Mouse (Mus musculus) testis, postnatal 14 days (tissue): ENCODE data around the gene Ermap.

Experiments
- DNase-seq: peaks from one replicate; pipeline ENCODE4 v3.0.0; 2021; ENCODE audit warnings: low spot score

Gene Ermap

DNA sequence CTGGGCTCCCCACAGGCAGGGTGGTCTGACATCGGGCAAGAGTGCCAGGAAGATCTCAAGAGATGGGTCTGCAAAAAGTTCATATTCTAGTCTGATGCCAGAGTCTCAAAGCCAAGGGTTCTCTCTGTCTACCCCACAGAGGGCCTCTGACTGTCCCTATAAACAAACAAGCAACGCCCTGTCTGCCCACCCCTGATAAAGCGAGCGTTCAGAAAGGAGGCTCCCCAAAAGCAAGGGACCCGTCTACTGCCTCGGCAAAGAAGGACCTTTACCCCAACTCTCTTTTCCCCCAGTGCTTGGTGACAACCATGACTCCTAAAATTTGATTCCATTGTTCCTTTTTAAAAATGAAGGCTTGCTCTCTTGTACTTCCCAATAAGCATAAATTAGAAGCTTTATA, at the start of gene Ermap:
Gene Ermap, minus strand, starts transcription at position 148 of the 400 bp plus-strand sequence.
- no peak for DNase-seq

GRCm38 (mm10) chr4:119239181-119239682, 49.4 kb upstream of the Ermap start:
- DNase-seq, result peak; percentile 35

GRCm38 (mm10) chr4:119238661-119239060, 48.9 kb upstream of the Ermap start:
- DNase-seq, result no peak

- no peak for DNase-seq
Measured at GRCm38 (mm10) chr4:119234348-119234747, 44.5 kb upstream of the Ermap start.

DNA sequence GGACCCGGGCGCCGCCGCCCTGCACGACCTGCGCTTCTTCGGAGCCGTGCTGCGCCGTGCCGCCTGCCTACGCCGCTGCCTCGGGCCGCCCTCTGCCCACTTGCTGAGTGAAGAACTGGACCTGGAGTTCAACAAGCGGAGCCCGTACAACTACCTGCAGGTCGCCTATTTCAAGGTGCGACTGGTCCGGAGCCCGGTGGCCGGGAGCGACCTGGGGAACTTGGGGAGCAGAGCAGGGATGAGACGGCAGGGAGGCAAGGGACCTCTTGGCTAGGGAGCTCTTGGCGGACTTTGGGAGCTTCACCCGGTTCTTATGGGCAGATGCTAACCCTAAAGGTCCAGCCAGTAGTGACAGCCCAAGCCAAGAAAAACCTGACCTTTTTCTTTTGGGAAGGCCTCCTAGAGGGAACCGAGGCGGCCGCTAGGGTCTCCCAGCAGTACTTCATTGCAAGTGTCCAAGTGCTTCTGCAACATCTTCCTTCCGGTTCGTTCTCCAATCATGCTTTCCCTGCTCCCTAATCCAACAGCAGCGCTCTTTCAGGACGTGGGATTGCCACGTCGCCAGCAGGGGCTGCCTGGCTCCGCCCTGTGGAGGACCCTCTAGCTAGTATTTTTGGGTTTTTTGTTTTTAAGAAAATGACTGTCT, 43.6 kb upstream of the Ermap start:
- DNase-seq, result peak; percentile 48

- peak; percentile 100 for DNase-seq
Measured at GRCm38 (mm10) chr4:119232410-119233255, 42.8 kb upstream of the Ermap start, which contains the start of the genes AU022252 and P3h1. Gene AU022252 (minus strand): TSS chr4:119232712. Gene P3h1 (plus strand): TSS chr4:119232915.

DNA sequence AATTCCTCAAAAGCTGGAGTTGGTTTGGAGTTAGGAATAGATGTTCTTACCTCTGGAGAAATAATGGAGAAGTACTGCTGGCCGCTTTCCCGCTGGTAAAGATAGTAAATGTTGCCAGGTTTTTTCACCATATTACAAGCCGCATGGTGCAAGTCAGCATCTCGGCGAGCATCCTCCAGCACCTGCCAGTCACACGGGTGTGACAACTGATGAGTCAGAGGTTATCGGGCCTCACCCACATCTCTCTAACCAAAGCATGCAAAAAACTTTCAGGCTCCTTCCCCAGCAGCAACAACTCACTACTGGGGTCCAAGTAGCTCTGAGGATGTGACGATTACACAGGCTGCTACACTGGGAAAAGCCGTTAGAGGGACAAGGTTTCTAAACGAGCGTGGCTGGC, 36.9 kb upstream of the Ermap start:
- DNase-seq, result no peak

DNA sequence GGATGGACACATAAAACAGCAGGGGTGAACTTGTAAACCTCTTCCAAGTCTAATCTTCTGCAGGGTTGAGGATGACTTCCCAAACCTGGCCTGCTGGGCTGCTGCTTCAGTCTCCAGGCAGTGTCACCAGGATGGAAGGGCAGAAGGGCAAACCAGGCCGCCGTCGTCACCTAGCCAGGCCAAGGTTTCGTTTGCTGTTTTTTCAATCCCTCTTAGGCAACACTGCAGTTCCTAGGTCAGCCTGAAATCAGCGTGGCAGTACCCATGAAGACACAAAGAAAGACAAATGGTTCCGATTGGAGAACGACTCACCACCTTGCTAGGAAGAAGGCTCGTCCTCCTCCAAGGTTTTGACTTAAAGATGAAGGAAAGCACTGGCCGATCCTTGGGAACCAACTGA, 35.9 kb upstream of the Ermap start:
- DNase-seq, result no peak

GRCm38 (mm10) chr4:119224534-119224933, 34.7 kb upstream of the Ermap start:
- DNase-seq, result no peak

DNA sequence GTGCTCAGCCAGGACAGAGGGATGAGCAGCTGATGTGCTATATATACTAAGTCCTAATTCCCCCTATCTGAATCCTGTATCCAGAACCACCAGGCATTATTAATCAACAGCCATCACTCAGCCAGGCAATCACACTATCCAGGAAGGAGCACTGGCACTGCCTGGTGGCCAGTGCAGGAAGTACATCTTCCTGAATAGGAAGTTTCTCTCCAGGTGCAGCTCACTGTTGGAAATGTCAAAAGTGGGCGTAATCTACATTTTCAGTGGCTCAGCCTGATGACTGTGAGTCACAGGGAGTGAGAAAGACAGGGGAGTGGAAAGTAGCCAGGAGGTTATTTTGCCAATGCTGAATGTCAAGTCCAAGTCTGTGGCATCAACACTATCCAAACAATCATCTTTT, 33.9 kb upstream of the Ermap start:
- DNase-seq, result no peak

DNA sequence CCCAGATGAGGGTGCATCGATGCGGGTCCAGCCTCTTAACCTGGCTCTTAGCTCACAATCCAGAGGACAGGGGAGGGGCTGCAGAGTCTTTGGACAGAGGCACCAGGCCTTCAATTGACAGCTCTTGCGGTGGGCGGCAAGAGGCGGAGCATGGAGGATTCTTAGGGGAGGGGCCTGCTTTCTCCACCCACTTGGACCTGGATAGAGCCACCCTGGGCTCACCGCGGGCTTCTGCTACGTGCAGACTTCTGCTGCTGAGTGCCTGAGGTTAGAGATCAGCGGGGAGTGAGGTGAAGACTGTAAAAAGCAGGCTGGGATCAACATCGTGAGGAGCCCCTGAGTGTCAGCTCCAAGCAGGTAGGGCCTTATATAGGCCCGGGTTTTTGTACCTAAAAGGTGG, 28.4 kb upstream of the Ermap start, which contains the start of gene Tmem269:
Gene Tmem269, minus strand, starts transcription at position 49 of the 400 bp plus-strand sequence.
- DNase-seq, result no peak

DNA sequence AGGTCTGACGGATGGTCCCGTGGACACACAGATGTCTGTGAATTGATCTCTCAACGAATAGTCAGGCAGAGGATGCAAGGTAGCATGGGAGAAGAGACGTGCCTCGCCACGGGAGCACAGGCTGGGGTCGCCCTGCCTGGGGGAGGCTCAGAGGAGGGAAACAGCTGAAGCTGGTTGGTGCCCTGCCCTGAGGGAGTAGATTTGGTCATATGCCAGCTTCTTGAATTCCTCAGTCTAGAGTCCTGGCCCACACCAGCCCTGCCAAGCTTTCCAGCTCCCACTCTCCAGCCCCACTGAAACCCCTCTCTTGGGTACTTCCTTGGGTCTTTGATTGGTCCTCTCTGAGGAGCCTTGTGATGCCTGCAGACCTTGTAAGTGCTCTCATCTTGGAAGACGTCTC, 26.9 kb upstream of the Ermap start:
- DNase-seq, result no peak

- DNase-seq, result no peak
Measured at GRCm38 (mm10) chr4:119204672-119205071, 14.9 kb upstream of the Ermap start.

- no peak for DNase-seq
Measured at GRCm38 (mm10) chr4:119198105-119198504, 8.3 kb upstream of the Ermap start.

DNA sequence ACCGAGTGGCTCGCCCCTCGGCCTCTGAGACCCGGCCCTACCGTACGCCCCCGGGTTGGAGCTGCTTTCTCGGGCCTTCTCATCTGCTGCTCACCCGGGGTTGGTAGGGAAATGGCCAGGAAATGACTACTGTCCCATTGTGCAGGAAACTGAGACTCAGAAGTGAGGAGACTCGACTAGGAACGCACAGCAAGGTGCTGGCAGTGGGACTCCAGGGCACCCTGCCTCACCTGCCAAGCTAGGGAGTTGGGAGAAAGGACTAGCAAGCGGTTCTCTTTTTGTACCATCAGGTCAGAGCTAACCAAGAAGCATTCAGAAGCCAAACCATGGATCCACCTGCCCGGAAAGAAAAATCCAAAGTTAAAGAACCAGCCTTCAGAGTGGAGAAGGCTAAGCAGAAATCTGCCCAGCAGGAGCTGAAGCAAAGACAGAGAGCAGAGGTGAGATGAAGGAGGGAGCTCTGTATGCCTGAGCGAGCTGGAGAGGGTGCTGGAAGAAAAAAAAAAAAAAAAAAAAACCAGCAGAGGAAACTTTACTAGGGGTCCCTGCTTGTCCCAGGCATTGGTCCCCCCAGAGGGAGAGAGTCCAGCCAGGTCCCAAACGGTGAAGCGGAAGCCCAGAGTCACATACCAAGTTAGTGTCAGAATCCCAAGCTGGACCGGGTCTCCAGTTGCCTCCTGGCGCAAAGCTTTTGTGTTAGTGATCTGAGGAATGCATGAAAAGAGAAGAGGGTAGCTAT, 5.9 kb upstream of the Ermap start:
- no peak for DNase-seq

DNA sequence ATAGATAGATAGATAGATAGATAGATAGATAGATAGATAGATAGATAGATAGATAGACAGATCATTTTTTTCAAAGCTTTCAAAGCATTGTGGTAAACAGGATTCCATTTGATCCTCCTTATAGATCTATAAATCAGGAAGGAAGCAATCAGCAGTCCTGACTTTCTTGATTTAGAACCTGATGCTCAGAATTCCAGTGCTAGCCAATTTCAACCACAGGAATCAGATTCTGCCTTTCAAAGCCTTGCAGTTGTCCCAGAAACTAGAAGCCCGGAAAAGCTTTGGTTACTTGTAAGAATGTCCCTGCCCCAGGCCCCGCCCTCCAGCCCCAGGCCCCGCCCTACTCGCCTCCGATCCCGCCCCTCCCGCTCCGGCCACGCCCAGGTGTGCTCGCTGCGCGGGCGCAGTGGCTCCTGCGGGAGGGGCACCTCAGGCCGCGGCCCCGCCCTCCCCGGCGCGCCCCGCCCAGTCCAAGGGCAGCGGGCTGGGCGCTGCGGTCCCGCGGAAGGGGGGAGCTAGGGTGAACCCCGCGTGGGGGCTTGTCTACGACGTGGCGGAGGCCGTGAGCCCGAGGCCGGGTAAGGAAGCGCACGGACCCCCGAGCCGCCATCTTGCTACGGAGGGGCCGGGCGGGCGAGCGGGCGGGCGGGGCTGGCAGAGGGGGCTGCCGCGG, 5.2 kb upstream of the Ermap start, which contains the start of gene Svbp:
Gene Svbp, plus strand, starts transcription at position 398 of the 673 bp plus-strand sequence.
- peak; percentile 90 for DNase-seq

DNA sequence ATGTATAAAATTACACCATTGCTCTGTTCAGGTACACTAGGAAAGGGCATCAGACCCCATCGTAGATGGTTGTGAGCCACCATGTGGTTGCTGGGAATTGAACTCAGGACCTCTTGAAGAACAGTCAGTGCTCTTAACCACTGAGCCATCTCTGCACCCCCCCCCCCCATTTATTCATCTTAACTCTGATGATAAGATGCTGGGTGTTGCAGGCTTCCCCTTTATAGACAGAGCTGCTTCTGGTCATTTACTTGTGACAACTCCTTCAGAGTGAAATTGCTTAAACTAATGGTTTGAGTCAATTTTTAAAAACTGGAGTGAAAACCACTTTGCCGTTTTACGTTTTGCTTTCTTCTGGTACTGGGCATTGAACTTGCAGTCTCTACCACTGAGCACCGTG, 2.9 kb upstream of the Ermap start:
- no peak for DNase-seq

DNA sequence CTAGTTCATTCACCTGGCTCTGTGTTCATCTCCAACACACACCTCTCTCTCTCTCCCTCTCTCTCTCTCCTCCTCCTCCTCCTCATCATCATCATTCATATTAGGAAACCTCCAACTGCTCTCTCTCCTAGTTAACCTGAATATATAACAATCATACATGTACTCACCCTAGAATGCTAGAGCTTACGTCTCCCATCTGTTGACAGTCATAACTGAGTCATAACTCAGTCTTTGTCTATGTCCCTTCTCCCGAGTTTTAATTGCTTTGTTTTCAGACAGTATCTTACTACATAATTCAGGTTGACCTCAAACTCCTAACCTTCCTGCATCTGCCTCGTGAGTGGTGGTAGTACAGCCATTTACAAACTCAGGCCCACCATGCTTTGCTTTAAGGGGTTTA, 1.5 kb upstream of the Ermap start:
- no peak for DNase-seq

DNA sequence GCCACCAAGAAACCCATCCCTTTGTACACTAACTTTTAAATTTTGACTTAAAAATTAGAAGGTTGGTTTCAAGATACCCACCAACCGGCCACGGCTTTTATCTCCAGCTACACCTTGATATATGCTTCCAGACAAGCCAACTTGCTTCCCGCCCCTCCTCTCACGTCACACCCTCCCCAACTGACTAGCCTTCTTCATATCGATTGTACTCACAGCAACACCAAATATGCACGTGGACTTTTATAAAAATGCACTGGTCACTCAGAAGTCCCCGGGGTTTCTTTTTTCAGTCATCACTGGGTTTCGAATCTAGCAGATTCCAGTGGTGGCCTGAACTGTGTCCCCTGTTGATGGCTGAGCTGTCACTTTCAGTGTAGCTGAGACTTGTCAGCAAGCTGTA, 807 bp upstream of the Ermap start:
- no peak for DNase-seq

DNA sequence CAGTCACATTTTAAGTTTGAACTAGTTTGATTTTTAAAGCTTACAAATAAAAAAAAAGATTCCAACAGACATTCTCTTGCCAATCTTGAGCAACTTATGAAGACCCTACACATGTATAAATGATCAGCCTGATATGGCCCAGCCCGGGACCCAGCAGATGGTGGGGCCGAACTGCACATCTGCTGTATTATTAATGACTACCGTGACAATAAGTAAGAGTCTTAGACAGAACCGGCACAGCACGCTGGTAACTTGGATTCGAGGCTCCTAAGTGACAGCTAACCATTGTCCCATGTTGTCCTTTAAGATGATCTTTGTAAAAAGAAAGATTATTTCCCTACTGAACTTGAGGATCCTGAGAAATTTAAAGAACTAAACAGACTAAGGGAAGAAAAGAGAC, 419 bp downstream of the Ermap start:
- DNase-seq, result no peak

DNA sequence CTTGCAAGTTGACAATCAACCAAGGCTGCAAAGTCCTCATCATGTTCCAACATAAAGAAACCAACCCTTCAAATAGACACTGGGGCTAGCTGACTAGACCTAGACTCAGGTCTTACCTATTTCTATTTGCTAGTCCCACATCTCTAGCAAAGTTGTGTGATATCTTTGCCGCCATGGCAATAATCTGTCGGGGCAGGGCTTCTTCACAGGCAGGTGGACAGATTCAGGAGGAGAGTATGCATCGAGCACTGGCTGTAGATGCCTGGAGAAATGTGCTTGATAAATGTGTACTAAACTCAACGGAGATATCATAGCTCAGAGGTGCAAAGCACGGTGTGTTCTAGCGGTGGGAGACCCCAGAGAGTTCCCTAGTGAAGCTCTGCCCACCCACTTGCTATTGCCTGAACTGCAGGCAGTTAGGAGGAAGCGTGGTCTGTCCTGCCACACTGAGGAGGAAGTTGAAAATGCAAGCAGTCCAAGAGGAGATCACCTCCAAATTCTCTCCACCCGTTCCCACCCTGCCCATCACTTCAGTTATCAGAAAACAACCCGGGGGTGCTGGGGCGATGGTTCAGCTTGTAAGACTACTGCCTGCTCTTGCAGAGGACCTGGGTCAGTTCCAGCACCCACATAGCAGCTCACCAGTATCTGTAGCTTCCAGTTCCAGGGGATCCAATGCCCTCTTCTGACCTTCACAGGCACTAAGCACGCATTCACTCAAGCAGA, 1.6 kb downstream of the Ermap start:
- no peak for DNase-seq
